Mouse (Mus musculus): ENCODE results near the gene H2al2a.

GRCm38 (mm10) chr2:18029656-18030055 is 32.9 kb upstream of the H2al2a start:
- TF ChIP-seq CTCF (IDR thresholded peaks at IDR 0.05), result no peak
- TF ChIP-seq POLR2A (IDR thresholded peaks at IDR 0.05; ENCODE audit: insufficient read depth, low read depth, low read length), result no peak
